Mouse (Mus musculus): ENCODE data around the gene Mrap. TPM values are rescaled to one million over a fixed set of nuclear protein-coding genes. Genes with fewer than 3 reads are reported as not detected.
A peak's percentile ranks its signal among the peaks of the same experiment; 100 is the strongest.

The Mrap gene
- total RNA-seq, 1 experiment: not detected

- no peak overlapping the region for H3K9ac ChIP-seq (ENCODE audit: insufficient read depth, low read depth, low read length, poor library complexity, severe bottlenecking)
- TF ChIP-seq HCFC1 (IDR thresholded peaks at IDR 0.05; ENCODE audit: borderline replicate concordance, insufficient read depth, low read length) (no peak), ZC3H11A (IDR thresholded peaks at IDR 0.05; ENCODE audit: borderline replicate concordance, low read depth, low read length) (no peak), MAFK (IDR thresholded peaks at IDR 0.05; ENCODE audit: insufficient read depth, low read depth, low read length) (no peak), CHD2 (IDR thresholded peaks at IDR 0.05; ENCODE audit: low read depth, low read length) (no peak), ZNF384 (IDR thresholded peaks at IDR 0.05; ENCODE audit: low read depth, low read length) (no peak)
- H3K27ac ChIP-seq (ENCODE audit: insufficient read depth, low read depth, low read length, poor library complexity, severe bottlenecking): no peak overlapping the region
- in situ Hi-C loops (cut with MboI; ENCODE audit: low sequenced_read_pairs in 2 of 2, unreplicated experiment in 2 of 2): no loop called here
- H3K4me3 ChIP-seq (ENCODE audit: insufficient read depth in 1 of 2, low read depth in 1 of 2, low read length in 2 of 2, poor library complexity in 1 of 2, severe bottlenecking in 1 of 2): no peak overlapping the region
- no peak for DNase-seq (ENCODE audit: low read depth, low spot score)
- no peaks in the 10 kb centered on the region for H3K9me3 ChIP-seq (ENCODE audit: control insufficient read depth, insufficient read depth, low read depth, low read length)
- H3K36me3 ChIP-seq (ENCODE audit: control insufficient read depth, insufficient read depth, low read length, poor library complexity, severe bottlenecking): peaks cover 21% of the 10 kb centered on the region
- H3K4me1 ChIP-seq (ENCODE audit: control insufficient read depth in 2 of 2, insufficient read depth in 2 of 2, low read length in 2 of 2, poor library complexity in 1 of 2): peaks cover 3 to 4% of the 10 kb centered on the region in 2 experiments; a peak in 2 of 4 replicates
These were observed 14.0 kb upstream of the Mrap start for GRCm38 (mm10) chr16:90724051-90724450.

DNA sequence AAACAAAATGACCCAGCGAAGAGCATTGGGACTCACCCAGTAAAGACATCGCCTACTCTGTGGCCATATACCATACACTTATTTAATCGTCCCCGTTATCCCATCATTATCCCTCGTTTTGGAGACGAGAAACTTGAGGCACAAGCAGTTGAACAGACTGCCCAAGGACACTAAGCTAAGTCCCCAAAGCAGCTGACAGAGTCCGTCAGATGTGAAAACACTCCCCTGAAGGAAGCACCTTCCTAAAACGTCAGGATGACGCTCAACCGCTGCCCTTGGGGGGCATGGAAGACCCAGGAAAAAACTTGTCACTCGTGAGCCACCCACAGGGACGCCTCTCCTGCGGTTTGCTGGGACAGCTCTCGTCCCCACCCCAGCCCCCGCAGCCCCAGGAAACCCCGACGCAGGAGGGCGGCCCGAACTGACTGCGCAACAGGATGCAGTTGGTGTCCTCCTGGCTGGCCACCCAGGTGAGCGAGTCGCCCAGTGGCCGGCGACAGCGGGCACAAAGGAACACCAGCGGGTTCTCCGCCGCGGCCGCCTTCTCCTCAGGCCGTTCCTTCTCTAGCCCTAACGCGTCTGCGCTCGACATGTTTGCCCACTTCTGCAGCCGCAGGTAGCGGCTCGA is 11.3 kb upstream of the Mrap start:
- H3K4me1 ChIP-seq (ENCODE audit: control insufficient read depth in 2 of 2, insufficient read depth in 2 of 2, low read length in 2 of 2, poor library complexity in 1 of 2): peaks cover 3 to 4% of the 10 kb centered on the region in 2 experiments; a peak in 2 of 4 replicates
- in situ Hi-C loops (cut with MboI; ENCODE audit: low sequenced_read_pairs in 2 of 2, unreplicated experiment in 2 of 2): no loop called here
- no peak for TF ChIP-seq ZNF384 (IDR thresholded peaks at IDR 0.05; ENCODE audit: low read depth, low read length)
- TF ChIP-seq CHD2 (IDR thresholded peaks at IDR 0.05; ENCODE audit: low read depth, low read length): no peak
- no peak for TF ChIP-seq MAFK (IDR thresholded peaks at IDR 0.05; ENCODE audit: insufficient read depth, low read depth, low read length)
- no peak for TF ChIP-seq HCFC1 (IDR thresholded peaks at IDR 0.05; ENCODE audit: borderline replicate concordance, insufficient read depth, low read length)
- TF ChIP-seq ZC3H11A (IDR thresholded peaks at IDR 0.05; ENCODE audit: borderline replicate concordance, low read depth, low read length): peak; percentile 3; the same call in 1 of the 2 replicates
- H3K9me3 ChIP-seq (ENCODE audit: control insufficient read depth, insufficient read depth, low read depth, low read length): no peaks in the 10 kb centered on the region
- H3K4me3 ChIP-seq (ENCODE audit: insufficient read depth in 1 of 2, low read depth in 1 of 2, low read length in 2 of 2, poor library complexity in 1 of 2, severe bottlenecking in 1 of 2): peak overlapping the region; percentile 84 to 97
- DNase-seq (ENCODE audit: low read depth, low spot score): no peak
- peak overlapping the region; percentile 90 for H3K9ac ChIP-seq (ENCODE audit: insufficient read depth, low read depth, low read length, poor library complexity, severe bottlenecking)
- H3K36me3 ChIP-seq (ENCODE audit: control insufficient read depth, insufficient read depth, low read length, poor library complexity, severe bottlenecking): peaks cover 12% of the 10 kb centered on the region; the same call in 1 of the 2 replicates
- no peak overlapping the region for H3K27ac ChIP-seq (ENCODE audit: insufficient read depth, low read depth, low read length, poor library complexity, severe bottlenecking)

DNA sequence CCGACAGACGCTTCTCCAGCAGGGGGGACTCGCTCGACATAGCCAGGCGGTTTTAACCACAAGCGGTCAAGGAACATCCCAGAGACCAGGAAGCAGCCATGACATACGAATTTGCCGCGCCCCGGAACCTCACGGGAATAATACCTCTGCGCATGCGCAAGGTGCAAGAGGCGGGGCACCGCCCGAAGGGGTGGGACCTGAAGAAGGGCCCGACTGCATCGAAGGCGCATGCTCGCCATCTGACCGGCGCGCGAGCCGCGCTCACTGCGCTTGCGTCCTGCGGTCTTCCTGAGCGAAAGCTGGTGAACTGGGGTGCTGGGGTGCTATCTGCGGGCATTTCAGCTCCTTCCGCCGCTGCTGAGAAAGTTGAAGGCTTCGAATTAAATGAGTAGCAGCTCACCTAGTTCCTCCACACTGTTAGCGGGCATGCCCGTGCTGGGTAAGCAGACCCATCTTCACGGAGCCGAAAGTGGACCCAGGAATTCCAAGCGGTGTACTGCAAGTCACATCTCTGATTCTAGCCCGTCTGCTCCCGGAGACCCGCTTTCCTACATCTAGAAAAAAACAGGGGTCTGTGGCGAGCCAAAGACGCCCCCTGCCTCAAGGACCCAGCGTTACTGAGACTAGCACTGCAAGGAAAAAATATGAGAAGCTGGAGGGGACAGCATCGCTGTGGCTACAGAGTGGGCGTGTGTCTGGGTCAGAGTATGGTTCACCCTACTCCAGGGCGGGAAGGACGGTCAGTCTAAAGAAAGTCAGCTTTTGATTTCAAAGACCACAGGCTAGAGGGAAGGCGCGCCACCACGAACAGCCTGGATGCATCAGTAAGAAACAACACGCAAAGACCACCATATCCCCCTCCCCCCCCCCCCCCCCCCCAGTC is 10.5 kb upstream of the Mrap start, which contains the start of gene Mis18a:
TSS of gene Mis18a (minus strand) at position 172 of the 883 bp plus-strand sequence.
- peak; percentile 94 for DNase-seq (ENCODE audit: low read depth, low spot score)
- in situ Hi-C loops (cut with MboI; ENCODE audit: low sequenced_read_pairs in 2 of 2, unreplicated experiment in 2 of 2): no loop called here
- Histone ChIP-seq H3K4me3 (ENCODE audit: insufficient read depth in 1 of 2, low read depth in 1 of 2, low read length in 2 of 2, poor library complexity in 1 of 2, severe bottlenecking in 1 of 2) (peak within 1 kb of the TSS; percentile 84 to 97), H3K9ac (ENCODE audit: insufficient read depth, low read depth, low read length, poor library complexity, severe bottlenecking) (peak within 1 kb of the TSS; percentile 95), H3K27ac (ENCODE audit: insufficient read depth, low read depth, low read length, poor library complexity, severe bottlenecking) (no peak within 1 kb of the TSS), H3K9me3 (ENCODE audit: control insufficient read depth, insufficient read depth, low read depth, low read length) (no peaks in the 10 kb centered on the region), H3K36me3 (ENCODE audit: control insufficient read depth, insufficient read depth, low read length, poor library complexity, severe bottlenecking) (peaks cover 10% of the 10 kb centered on the region; the same call in 1 of the 2 replicates), H3K4me1 (ENCODE audit: control insufficient read depth in 2 of 2, insufficient read depth in 2 of 2, low read length in 2 of 2, poor library complexity in 1 of 2) (peaks cover 3 to 4% of the 10 kb centered on the region in 2 experiments; a peak in 2 of 4 replicates)
- TF ChIP-seq MAFK (IDR thresholded peaks at IDR 0.05; ENCODE audit: insufficient read depth, low read depth, low read length) (no peak), HCFC1 (IDR thresholded peaks at IDR 0.05; ENCODE audit: borderline replicate concordance, insufficient read depth, low read length) (0 out of 2 replicates have a peak, but pooled peaks have one; percentile 35)

GRCm38 (mm10) chr16:90735611-90736010 is 2.4 kb upstream of the Mrap start:
- in situ Hi-C loops (cut with MboI; ENCODE audit: low sequenced_read_pairs in 2 of 2, unreplicated experiment in 2 of 2): no loop called here
- H3K4me1 ChIP-seq (ENCODE audit: control insufficient read depth in 2 of 2, insufficient read depth in 2 of 2, low read length in 2 of 2, poor library complexity in 1 of 2): peaks cover 1 to 8% of the 10 kb centered on the region in 2 experiments; a peak in 1 of 4 replicates
- no peak for DNase-seq (ENCODE audit: low read depth, low spot score)
- H3K27ac ChIP-seq (ENCODE audit: insufficient read depth, low read depth, low read length, poor library complexity, severe bottlenecking): no peak overlapping the region
- no peaks in the 10 kb centered on the region for H3K9me3 ChIP-seq (ENCODE audit: control insufficient read depth, insufficient read depth, low read depth, low read length)
- H3K4me3 ChIP-seq (ENCODE audit: insufficient read depth in 1 of 2, low read depth in 1 of 2, low read length in 2 of 2, poor library complexity in 1 of 2, severe bottlenecking in 1 of 2): no peak overlapping the region
- no peak overlapping the region for H3K9ac ChIP-seq (ENCODE audit: insufficient read depth, low read depth, low read length, poor library complexity, severe bottlenecking)
- no peaks in the 10 kb centered on the region for H3K36me3 ChIP-seq (ENCODE audit: control insufficient read depth, insufficient read depth, low read length, poor library complexity, severe bottlenecking)
- TF ChIP-seq CHD2 (IDR thresholded peaks at IDR 0.05; ENCODE audit: low read depth, low read length) (no peak), MAFK (IDR thresholded peaks at IDR 0.05; ENCODE audit: insufficient read depth, low read depth, low read length) (no peak), HCFC1 (IDR thresholded peaks at IDR 0.05; ENCODE audit: borderline replicate concordance, insufficient read depth, low read length) (no peak), ZNF384 (IDR thresholded peaks at IDR 0.05; ENCODE audit: low read depth, low read length) (no peak), ZC3H11A (IDR thresholded peaks at IDR 0.05; ENCODE audit: borderline replicate concordance, low read depth, low read length) (no peak)
